Mouse (Mus musculus) lung, embryonic 14.5 days (tissue): Measurements from ENCODE around the gene Slc29a4. TPM values are rescaled to one million over a fixed set of nuclear protein-coding genes. Genes with fewer than 3 reads are reported as not detected.
A peak's percentile ranks its signal among the peaks of the same experiment; 100 is the strongest.

Experiments
- ATAC-seq: fragments of 200-750 bp; cut with Nextera tagmentation; 2 replicates; pipeline ENCODE4 v1.8.0; 2017; ENCODE audit warnings: mild to moderate bottlenecking, moderate TSS enrichment, moderate library complexity; ENCODE audit not compliant: insufficient read depth
- DNase-seq: peaks from one replicate; pipeline ENCODE4 v3.0.0-alpha.2; 2015
- H3K27ac ChIP-seq: fragments of 300-500 bp; sonication (generic); 2 replicates; pipeline ENCODE4 v1.5.1; 2014; ENCODE audit warnings: low read depth, mild to moderate bottlenecking, moderate library complexity
- H3K27me3 ChIP-seq: fragments of 300-500 bp; sonication (generic); 2 replicates; pipeline ENCODE4 v1.6.1; 2014; ENCODE audit warnings: low read length, control low read depth; ENCODE audit not compliant: insufficient read depth
- H3K36me3 ChIP-seq: fragments of 300-500 bp; sonication (generic); 2 replicates; pipeline ENCODE4 v1.6.1; 2014; ENCODE audit warnings: control low read depth; ENCODE audit not compliant: insufficient read depth
- H3K4me1 ChIP-seq: fragments of 300-500 bp; sonication (generic); 2 replicates; pipeline ENCODE4 v1.6.1; 2014; ENCODE audit warnings: antibody characterized with exemption, control low read depth; ENCODE audit not compliant: insufficient read depth
- H3K4me2 ChIP-seq: fragments of 300-500 bp; sonication (generic); 2 replicates; pipeline ENCODE4 v1.6.1; 2014; ENCODE audit warnings: mild to moderate bottlenecking
- H3K4me3 ChIP-seq: fragments of 300-500 bp; sonication (generic); 2 replicates; pipeline ENCODE4 v1.5.1; 2014; ENCODE audit warnings: low read depth, low read length
- H3K9ac ChIP-seq: fragments of 300-500 bp; sonication (generic); 2 replicates; pipeline ENCODE4 v1.6.1; 2014
- H3K9me3 ChIP-seq: fragments of 300-500 bp; sonication (generic); 2 replicates; pipeline ENCODE4 v1.6.1; 2016; ENCODE audit warnings: low read depth, low read length, control low read depth
- CTCF ChIP-seq: IDR thresholded peaks from 2 replicates; pipeline ENCODE4 v1.5.1; 2016; ENCODE audit warnings: antibody characterized with exemption, low read depth
- WGBS: fragments of 180-500 bp; shearing (Covaris S2); extraction: QIAGEN DNeasy Blood & Tissue Kit; methylation state at CpG from one replicate; pipeline ENCODE4 v1.1.7; 2014; 5-methylcytosine and 5-hydroxymethylcytosine counted together
- polyA plus RNA-seq: library from polyadenylated mRNA; unstranded; fragments of >200 nt; fragmentation: Nextera tagmentation; extraction: Ambion mirVana; gene quantifications from 2 replicates; pipeline ENCODE4 v1.2.1, GENCODE M21; 2014

Slc29a4 gene
- polyA plus RNA-seq, 1 experiment from 2014 or later, result 8.2 TPM

GRCm38 (mm10) chr5:142696865-142697264, 4.6 kb downstream of the Slc29a4 start:
- Histone ChIP-seq H3K9me3 (no peaks in the 10 kb centered on the region), H3K4me2 (no peak overlapping the region), H3K27ac (no peak overlapping the region), H3K4me1 (no peaks in the 10 kb centered on the region), H3K27me3 (peaks cover 7% of the 10 kb centered on the region; the same call in 1 of the 2 replicates), H3K4me3 (no peak overlapping the region), H3K9ac (no peak overlapping the region), H3K36me3 (no peaks in the 10 kb centered on the region)
- WGBS, result 83% methylated on average over 6 of the region's 6 CpGs
- no peak for DNase-seq
- TF ChIP-seq CTCF, result no peak
- no peak for ATAC-seq

- H3K9me3 ChIP-seq, result no peaks in the 10 kb centered on the region
- TF ChIP-seq CTCF, result no peak
Measured at GRCm38 (mm10) chr5:142697742-142698141, 5.4 kb downstream of the Slc29a4 start.

GRCm38 (mm10) chr5:142700842-142701589, 8.7 kb downstream of the Slc29a4 start:
- WGBS, result 8% methylated on average over 15 of the region's 15 CpGs
- ATAC-seq, result peak; percentile 57
- DNase-seq, result peak; percentile 42
- H3K4me1 ChIP-seq, result peaks cover 5% of the 10 kb centered on the region; the same call in 1 of the 2 replicates
- H3K36me3 ChIP-seq, result no peaks in the 10 kb centered on the region
- H3K27ac ChIP-seq, result no peak overlapping the region
- peak overlapping the region; percentile 97 for H3K4me2 ChIP-seq
- H3K27me3 ChIP-seq, result peaks cover 16% of the 10 kb centered on the region; the same call in 1 of the 2 replicates
- no peak for TF ChIP-seq CTCF
- no peak overlapping the region for H3K9ac ChIP-seq
- no peaks in the 10 kb centered on the region for H3K9me3 ChIP-seq
- H3K4me3 ChIP-seq, result peak overlapping the region; percentile 58; the same call in 1 of the 2 replicates

More at GRCm38 (mm10) chr5:142697742-142698141, 5.4 kb downstream of the Slc29a4 start:
- peaks cover 5% of the 10 kb centered on the region; the same call in 1 of the 2 replicates for H3K4me1 ChIP-seq
- H3K36me3 ChIP-seq, result no peaks in the 10 kb centered on the region
- WGBS, result 51% methylated on average over 2 of the region's 2 CpGs
- ATAC-seq (no peak), DNase-seq (no peak)
- H3K27me3 ChIP-seq, result peaks cover 15% of the 10 kb centered on the region; the same call in 1 of the 2 replicates
- no peak overlapping the region for H3K4me3 ChIP-seq
- no peak overlapping the region for H3K27ac ChIP-seq
- H3K9ac ChIP-seq, result no peak overlapping the region
- H3K4me2 ChIP-seq, result no peak overlapping the region

- peak overlapping the region; percentile 97 for H3K4me2 ChIP-seq
- H3K4me3 ChIP-seq, result peak overlapping the region; percentile 58
- ATAC-seq (peak; percentile 90), DNase-seq (peak; percentile 67)
- under 1% methylated on average over 61 of the region's 72 CpGs for WGBS
- peak overlapping the region; percentile 60 for H3K9ac ChIP-seq
- no peaks in the 10 kb centered on the region for H3K9me3 ChIP-seq
- H3K27ac ChIP-seq, result no peak overlapping the region
- peaks cover 16% of the 10 kb centered on the region; the same call in 1 of the 2 replicates for H3K27me3 ChIP-seq
- H3K36me3 ChIP-seq, result no peaks in the 10 kb centered on the region
- peaks cover 5% of the 10 kb centered on the region; the same call in 1 of the 2 replicates for H3K4me1 ChIP-seq
- TF ChIP-seq CTCF, result no peak
Measured at GRCm38 (mm10) chr5:142701651-142702510, 9.6 kb downstream of the Slc29a4 start.

- no peak for DNase-seq
Measured at GRCm38 (mm10) chr5:142702511-142703138, 10.3 kb downstream of the Slc29a4 start.

GRCm38 (mm10) chr5:142703569-142703968, 11.3 kb downstream of the Slc29a4 start:
- ATAC-seq (no peak), DNase-seq (no peak)
- Histone ChIP-seq H3K36me3 (no peaks in the 10 kb centered on the region), H3K4me2 (no peak overlapping the region), H3K4me1 (peaks cover 5% of the 10 kb centered on the region; the same call in 1 of the 2 replicates), H3K27ac (no peak overlapping the region), H3K4me3 (no peak overlapping the region), H3K9me3 (no peaks in the 10 kb centered on the region), H3K9ac (no peak overlapping the region), H3K27me3 (peaks cover 16% of the 10 kb centered on the region; the same call in 1 of the 2 replicates)
- no peak for TF ChIP-seq CTCF
- 90% methylated on average over 10 of the region's 10 CpGs for WGBS

More at GRCm38 (mm10) chr5:142702511-142703138, 10.3 kb downstream of the Slc29a4 start:
- 18% methylated on average over 18 of the region's 18 CpGs for WGBS
- Histone ChIP-seq H3K9ac (peak overlapping the region; percentile 60), H3K36me3 (no peaks in the 10 kb centered on the region), H3K9me3 (no peaks in the 10 kb centered on the region), H3K4me2 (peak overlapping the region; percentile 97), H3K4me3 (peak overlapping the region; percentile 58), H3K27ac (no peak overlapping the region), H3K4me1 (peaks cover 5% of the 10 kb centered on the region; the same call in 1 of the 2 replicates), H3K27me3 (peaks cover 16% of the 10 kb centered on the region; the same call in 1 of the 2 replicates)
- TF ChIP-seq CTCF, result no peak
- no peak for ATAC-seq
